Mouse (Mus musculus) heart, postnatal 0 days (tissue): ENCODE results near the gene Vsig2.

Experiments used
- CTCF ChIP-seq: IDR thresholded peaks from 2 replicates; pipeline ENCODE4 v1.5.1; 2016; ENCODE audit warnings: antibody characterized with exemption, control low read depth, low read depth
- EP300 ChIP-seq: IDR thresholded peaks from 2 replicates; pipeline ENCODE4 v1.6.1; 2016; ENCODE audit warnings: antibody characterized with exemption, low read depth

DNA sequence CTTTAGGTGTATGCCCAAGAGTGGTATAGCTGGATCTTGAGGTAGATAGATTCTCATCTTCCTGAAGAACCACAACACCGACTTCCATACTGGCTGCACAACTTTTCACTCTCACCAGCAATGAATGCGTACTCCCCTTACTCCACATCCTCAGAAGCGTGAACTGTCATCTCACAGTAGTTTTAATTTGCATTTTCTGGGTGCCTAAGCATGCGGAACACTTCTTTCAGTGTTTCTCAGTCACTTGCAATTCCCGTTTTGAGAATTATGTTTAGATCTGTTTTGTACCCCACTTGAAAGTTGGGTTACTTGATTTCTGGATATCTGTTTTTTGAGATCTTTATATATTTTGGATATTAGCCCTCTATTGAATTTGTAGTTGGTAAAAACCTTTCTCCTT, 44.5 kb downstream of the Vsig2 start:
- TF ChIP-seq CTCF (no peak), EP300 (no peak)
